Mouse (Mus musculus): ENCODE data around the gene Gm12845. TPM values are rescaled to one million over a fixed set of nuclear protein-coding genes. Genes with fewer than 3 reads are reported as not detected.
"Not testable (repeated sequence)": the region's sequence is repeated elsewhere in the genome, so short reads cannot be mapped to it uniquely, and the experiment has no call there.

The Gm12845 gene
- polyA plus RNA-seq, 1 experiment from 2014 or later, result not detected

GRCm38 (mm10) chr4:117705361-117705760, 18.9 kb upstream of the Gm12845 start:
- TF ChIP-seq CTCF (IDR thresholded peaks at IDR 0.05; ENCODE audit: low read depth), result peak; percentile 82

GRCm38 (mm10) chr4:117708780-117709550, 15.2 kb upstream of the Gm12845 start:
- Histone ChIP-seq H3K4me2 (no peak overlapping the region), H3K27me3 (ENCODE audit: insufficient read depth, low read length) (no peaks in the 10 kb centered on the region), H3K4me3 (ENCODE audit: low read depth, low read length) (no peak overlapping the region), H3K36me3 (ENCODE audit: insufficient read depth) (no peaks in the 10 kb centered on the region), H3K27ac (ENCODE audit: low read depth) (no peak overlapping the region), H3K9ac (no peak overlapping the region), H3K9me3 (ENCODE audit: low read depth, low read length) (no peaks in the 10 kb centered on the region), H3K4me1 (ENCODE audit: insufficient read depth) (no peaks in the 10 kb centered on the region)
- 47% methylated on average over 3 of the region's 3 CpGs for WGBS
- ATAC-seq (ENCODE audit: insufficient read depth) (no peak), DNase-seq (no peak)
- no peak for TF ChIP-seq CTCF (IDR thresholded peaks at IDR 0.05; ENCODE audit: low read depth)

More at GRCm38 (mm10) chr4:117705361-117705760, 18.9 kb upstream of the Gm12845 start:
- WGBS, result 2% methylated on average over 7 of the region's 7 CpGs
- H3K4me3 ChIP-seq (ENCODE audit: low read depth, low read length), result no peak overlapping the region
- no peaks in the 10 kb centered on the region for H3K9me3 ChIP-seq (ENCODE audit: low read depth, low read length)
- H3K27ac ChIP-seq (ENCODE audit: low read depth), result no peak overlapping the region
- no peaks in the 10 kb centered on the region for H3K27me3 ChIP-seq (ENCODE audit: insufficient read depth, low read length)
- DNase-seq (peak; percentile 88), ATAC-seq (ENCODE audit: insufficient read depth) (no peak)
- no peak overlapping the region for H3K9ac ChIP-seq
- H3K4me2 ChIP-seq, result no peak overlapping the region
- H3K36me3 ChIP-seq (ENCODE audit: insufficient read depth), result no peaks in the 10 kb centered on the region
- no peaks in the 10 kb centered on the region for H3K4me1 ChIP-seq (ENCODE audit: insufficient read depth)

GRCm38 (mm10) chr4:117712314-117712713, 11.9 kb upstream of the Gm12845 start:
- no peak overlapping the region for H3K4me2 ChIP-seq
- no peaks in the 10 kb centered on the region for H3K27me3 ChIP-seq (ENCODE audit: insufficient read depth, low read length)
- no peaks in the 10 kb centered on the region for H3K36me3 ChIP-seq (ENCODE audit: insufficient read depth)
- no peak overlapping the region for H3K4me3 ChIP-seq (ENCODE audit: low read depth, low read length)
- 67% methylated on average over 3 of the region's 3 CpGs for WGBS
- ATAC-seq (ENCODE audit: insufficient read depth), result no peak
- no peak overlapping the region for H3K27ac ChIP-seq (ENCODE audit: low read depth)
- H3K4me1 ChIP-seq (ENCODE audit: insufficient read depth), result no peaks in the 10 kb centered on the region
- H3K9ac ChIP-seq, result no peak overlapping the region
- no peaks in the 10 kb centered on the region for H3K9me3 ChIP-seq (ENCODE audit: low read depth, low read length)
- no peak for TF ChIP-seq CTCF (IDR thresholded peaks at IDR 0.05; ENCODE audit: low read depth)
- DNase-seq, result no peak

GRCm38 (mm10) chr4:117713303-117714098, 10.7 kb upstream of the Gm12845 start:
- H3K4me1 ChIP-seq (ENCODE audit: insufficient read depth), result no peaks in the 10 kb centered on the region
- DNase-seq (no peak), ATAC-seq (ENCODE audit: insufficient read depth) (no peak)
- H3K9ac ChIP-seq, result no peak overlapping the region
- no peaks in the 10 kb centered on the region for H3K27me3 ChIP-seq (ENCODE audit: insufficient read depth, low read length)
- WGBS, result 47% methylated on average over 6 of the region's 6 CpGs
- H3K36me3 ChIP-seq (ENCODE audit: insufficient read depth), result no peaks in the 10 kb centered on the region
- H3K4me3 ChIP-seq (ENCODE audit: low read depth, low read length), result no peak overlapping the region
- no peak overlapping the region for H3K4me2 ChIP-seq
- H3K27ac ChIP-seq (ENCODE audit: low read depth), result no peak overlapping the region
- no peak for TF ChIP-seq CTCF (IDR thresholded peaks at IDR 0.05; ENCODE audit: low read depth)
- H3K9me3 ChIP-seq (ENCODE audit: low read depth, low read length), result no peaks in the 10 kb centered on the region

- Histone ChIP-seq H3K9ac (no peak overlapping the region), H3K9me3 (ENCODE audit: low read depth, low read length) (no peaks in the 10 kb centered on the region), H3K27ac (ENCODE audit: low read depth) (no peak overlapping the region), H3K4me3 (ENCODE audit: low read depth, low read length) (no peak overlapping the region), H3K4me1 (ENCODE audit: insufficient read depth) (no peaks in the 10 kb centered on the region), H3K4me2 (no peak overlapping the region), H3K36me3 (ENCODE audit: insufficient read depth) (no peaks in the 10 kb centered on the region), H3K27me3 (ENCODE audit: insufficient read depth, low read length) (no peaks in the 10 kb centered on the region)
- no peak for ATAC-seq (ENCODE audit: insufficient read depth)
- WGBS, result 78% methylated on average over 3 of the region's 3 CpGs
- TF ChIP-seq CTCF (IDR thresholded peaks at IDR 0.05; ENCODE audit: low read depth), result no peak
- no peak for DNase-seq
Observed at GRCm38 (mm10) chr4:117731926-117732325, 7.7 kb downstream of the Gm12845 start.

- WGBS, result 33% methylated on average over 8 of the region's 8 CpGs
- TF ChIP-seq CTCF (IDR thresholded peaks at IDR 0.05; ENCODE audit: low read depth), result peak; percentile 34
- Histone ChIP-seq H3K27me3 (ENCODE audit: insufficient read depth, low read length) (no peaks in the 10 kb centered on the region), H3K27ac (ENCODE audit: low read depth) (no peak overlapping the region), H3K9ac (no peak overlapping the region), H3K4me3 (ENCODE audit: low read depth, low read length) (no peak overlapping the region), H3K4me2 (no peak overlapping the region), H3K9me3 (ENCODE audit: low read depth, low read length) (no peaks in the 10 kb centered on the region), H3K4me1 (ENCODE audit: insufficient read depth) (no peaks in the 10 kb centered on the region), H3K36me3 (ENCODE audit: insufficient read depth) (no peaks in the 10 kb centered on the region)
- ATAC-seq (ENCODE audit: insufficient read depth) (no peak), DNase-seq (peak; percentile 24)
Observed at GRCm38 (mm10) chr4:117737559-117737958, 13.3 kb downstream of the Gm12845 start.

- not testable (repeated sequence) for H3K27me3 ChIP-seq (ENCODE audit: insufficient read depth, low read length); H3K36me3 ChIP-seq (ENCODE audit: insufficient read depth); H3K9me3 ChIP-seq (ENCODE audit: low read depth, low read length); ATAC-seq (ENCODE audit: insufficient read depth); H3K4me3 ChIP-seq (ENCODE audit: low read depth, low read length); H3K4me1 ChIP-seq (ENCODE audit: insufficient read depth); H3K9ac ChIP-seq; DNase-seq; H3K27ac ChIP-seq (ENCODE audit: low read depth); H3K4me2 ChIP-seq
- 26% methylated on average over 5 of the region's 5 CpGs for WGBS
Observed at GRCm38 (mm10) chr4:117752469-117752868, 28.3 kb downstream of the Gm12845 start.

All from lung, embryonic 14.5 days (tissue).